Comparison of ENCODE assay signal across 19 mouse cellular contexts in genomic region chr1:89076777-89077176, GRCm38 (mm10). TPM values are rescaled to one million over a fixed set of nuclear protein-coding genes. Genes with fewer than 3 reads are reported as not detected.
DNase-seq lines count a peak whose midpoint lies in the region; ATAC-seq lines count a peak whose summit lies in the region.
"Had no signal": no experiment of that assay in that cellular context is flagged by ENCODE, and none has a peak within 500 bp of the region (broad histone marks: within the 10 kb centered on the region; RNA-seq: fewer than 3 reads in every experiment).

No protein-coding gene starts in this region.

- no peak for ATAC-seq in heart, embryonic 11.5 days (replicated peaks; ENCODE audit: insufficient number of reproducible peaks, low FRiP score, low TSS enrichment)
- ATAC-seq: intestine, embryonic 15.5 days had no signal

- 80% methylated on average over 9 of the region's 9 CpGs for WGBS in heart, embryonic 11.5 days (ENCODE audit: insufficient replicate concordance)

- no peak overlapping the region for H3K4me2 ChIP-seq in heart, embryonic 11.5 days
- H3K4me2 ChIP-seq: embryonic facial prominence, embryonic 13.5 days; hindbrain, embryonic 14.5 days; intestine, embryonic 15.5 days had no signal

- no peaks in the 10 kb centered on the region for H3K36me3 ChIP-seq in heart, embryonic 11.5 days (ENCODE audit: control insufficient read depth, insufficient read depth, low read length)
- H3K36me3 ChIP-seq: embryonic facial prominence, embryonic 13.5 days; heart, embryonic 10.5 days; hindbrain, embryonic 10.5 days; intestine, embryonic 15.5 days had no signal

- H3K9me3 ChIP-seq in heart, embryonic 11.5 days (replicated peaks; ENCODE audit: control insufficient read depth, low read length): no peaks in the 10 kb centered on the region
- H3K9me3 ChIP-seq: embryonic facial prominence, embryonic 13.5 days; heart, embryonic 10.5 days; hindbrain, embryonic 10.5 days; intestine, embryonic 15.5 days had no signal

- no peak overlapping the region for H3K4me3 ChIP-seq in heart, embryonic 11.5 days (ENCODE audit: low read depth, low read length)
- H3K4me3 ChIP-seq: embryonic facial prominence, embryonic 13.5 days; gastrocnemius, adult 2 months; heart, embryonic 10.5 days; hindbrain, embryonic 10.5 days; intestine, embryonic 15.5 days had no signal

- DNase-seq in heart, adult 11 months: peak; percentile 76
- DNase-seq in kidney, postnatal 10 days: peak; percentile 5
- DNase-seq in kidney, postnatal 4 days: no peak
- DNase-seq in testis, postnatal 10 days (ENCODE audit: low spot score): peak; percentile 36
- no peak for DNase-seq in testis, postnatal 14 days (ENCODE audit: low spot score)
- DNase-seq: adrenal gland, adult 2 months; adrenal gland, postnatal 25 days; cerebellum, adult 18-20 months; cerebellum, adult 9-11 months; cerebellum, postnatal 36 days; gastrocnemius, adult 2 months; gastrocnemius, postnatal 25 days; heart, postnatal 10 days had no signal

- H3K27ac ChIP-seq in heart, embryonic 11.5 days (ENCODE audit: low read depth, low read length): no peak overlapping the region
- H3K27ac ChIP-seq: embryonic facial prominence, embryonic 13.5 days; gastrocnemius, adult 2 months; heart, embryonic 10.5 days; hindbrain, embryonic 10.5 days; hindbrain, embryonic 14.5 days; intestine, embryonic 15.5 days had no signal

- no peak overlapping the region for H3K9ac ChIP-seq in heart, embryonic 11.5 days (ENCODE audit: low read depth, low read length)
- H3K9ac ChIP-seq: embryonic facial prominence, embryonic 13.5 days; hindbrain, embryonic 14.5 days; intestine, embryonic 15.5 days had no signal

- no peaks in the 10 kb centered on the region for H3K27me3 ChIP-seq in heart, embryonic 11.5 days (ENCODE audit: control insufficient read depth, insufficient read depth, low read length)
- H3K27me3 ChIP-seq: embryonic facial prominence, embryonic 13.5 days; intestine, embryonic 15.5 days had no signal

- peaks cover 46% of the 10 kb centered on the region for H3K4me1 ChIP-seq in heart, embryonic 11.5 days (ENCODE audit: control insufficient read depth, insufficient read depth, low read length)

RNA-seq across cellular contexts. Expression of gene Sh3bp4, which starts 6.6 kb away (rescaled TPM):
- 15.3 and 25.2 TPM in 2 replicates for polyA plus RNA-seq in heart, embryonic 11.5 days (2014; fragmentation: Nextera tagmentation; extraction: Ambion mirVana)

Comparison
In these comparisons a context has a peak if more than half of its experiments do, and no peak if none do; other contexts are left out.
1. DNase-seq: peak in heart, adult 11 months (single experiment), kidney, postnatal 10 days (single experiment) and testis, postnatal 10 days (single experiment); none in kidney, postnatal 4 days (0 of 2) and testis, postnatal 14 days (single experiment).